Mouse (Mus musculus): ENCODE measurements around the gene Tcte1. TPM values are rescaled to one million over a fixed set of nuclear protein-coding genes. Genes with fewer than 3 reads are reported as not detected.

Gene Tcte1
- polyA plus RNA-seq (2015; fragmentation: Nextera tagmentation; extraction: Ambion mirVana): 4.3 and 5.2 TPM in 2 replicates

GRCm38 (mm10) chr17:45523263-45523662, at the start of gene Tcte1:
TSS of gene Tcte1 (plus strand) at chr17:45523434.
- H3K4me3 ChIP-seq: peak within 1 kb of the TSS; percentile 33
- H3K4me1 ChIP-seq (replicated peaks): peaks cover 18% of the 10 kb centered on the region
- peak within 1 kb of the TSS; percentile 35 for H3K9ac ChIP-seq
- peak; percentile 75 for ATAC-seq (ENCODE audit: low FRiP score, low read depth)
- WGBS: 0% methylated on average over 21 of the region's 21 CpGs
- no peaks in the 10 kb centered on the region for H3K27me3 ChIP-seq
- H3K4me2 ChIP-seq: peak within 1 kb of the TSS; percentile 76
- H3K36me3 ChIP-seq: no peaks in the 10 kb centered on the region
- H3K27ac ChIP-seq (replicated peaks): no peak within 1 kb of the TSS; the same call in 1 of the 2 replicates
- no peaks in the 10 kb centered on the region for H3K9me3 ChIP-seq

- no peaks in the 10 kb centered on the region for H3K9me3 ChIP-seq
Observed at GRCm38 (mm10) chr17:45473667-45474066, 49.6 kb upstream of the Tcte1 start.

DNA sequence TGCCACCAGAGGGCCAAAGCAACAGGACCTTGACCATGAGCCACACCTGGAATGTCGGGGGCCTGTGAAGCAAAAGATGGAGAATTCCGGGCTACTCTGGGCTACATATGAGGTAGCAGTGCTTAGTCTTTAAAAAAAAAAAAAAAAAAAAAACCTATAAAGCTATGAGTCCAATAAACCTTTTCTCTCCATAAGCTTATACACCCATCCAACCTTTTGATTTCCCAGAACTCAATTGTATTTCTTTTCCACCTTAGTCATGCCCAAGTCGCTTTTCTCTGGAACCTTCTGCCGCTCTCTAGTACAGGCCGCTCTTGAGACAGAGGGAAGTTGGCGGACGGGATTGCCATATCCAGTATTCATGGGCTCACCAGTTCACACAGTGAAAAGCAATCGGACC, 49.1 kb upstream of the Tcte1 start:
- H3K4me2 ChIP-seq: peak overlapping the region; percentile 61

More at GRCm38 (mm10) chr17:45473667-45474066, 49.6 kb upstream of the Tcte1 start:
- no peak for ATAC-seq (ENCODE audit: low FRiP score, low read depth)
- Histone ChIP-seq H3K9ac (no peak overlapping the region), H3K27me3 (no peaks in the 10 kb centered on the region), H3K4me3 (no peak overlapping the region), H3K4me2 (peak overlapping the region; percentile 61; the same call in 1 of the 2 replicates), H3K4me1 (replicated peaks) (peaks cover 15% of the 10 kb centered on the region; the same call in 1 of the 2 replicates), H3K36me3 (no peaks in the 10 kb centered on the region), H3K27ac (replicated peaks) (no peak overlapping the region)
- WGBS: 76% methylated on average over 6 of the region's 6 CpGs

DNA sequence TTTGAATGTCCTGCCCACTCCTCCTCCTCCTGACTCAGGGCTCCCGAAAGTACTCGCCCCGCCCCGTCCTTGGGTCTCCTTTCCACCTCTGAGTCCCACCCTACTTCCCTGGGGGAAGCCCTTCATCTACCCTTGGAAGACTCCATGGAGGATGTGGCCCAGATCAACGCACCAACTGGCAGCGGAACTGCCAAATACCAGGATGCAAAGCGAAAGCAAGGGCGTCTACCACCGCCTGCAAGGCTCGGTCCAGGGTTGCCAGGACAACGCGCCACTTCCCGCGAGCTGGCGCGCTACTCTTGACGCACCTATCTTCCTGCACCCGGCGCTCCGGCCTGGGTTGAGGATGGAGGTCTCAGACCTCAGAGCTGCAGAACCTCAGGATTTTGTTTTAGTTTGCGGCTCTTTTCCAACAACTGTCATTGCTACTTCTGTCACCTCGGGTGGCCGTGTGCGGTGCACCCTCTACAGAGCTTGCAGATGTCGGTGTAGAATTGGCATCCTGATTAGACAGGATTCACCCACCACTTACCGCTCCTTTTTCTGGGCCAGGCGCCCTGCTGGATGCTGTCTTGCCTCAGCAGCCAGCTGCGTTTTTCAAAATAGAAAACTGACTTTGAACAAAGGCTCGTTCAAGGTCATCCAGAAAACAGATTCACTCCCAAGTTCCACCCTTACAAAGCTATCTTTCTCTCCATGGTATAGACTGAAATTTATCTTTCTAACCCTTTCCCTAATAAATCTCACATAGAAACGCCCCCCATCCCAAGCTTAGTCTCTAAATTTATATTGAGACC, 48.4 kb upstream of the Tcte1 start, which contains the start of gene Spats1:
Spats1 (minus strand) TSS at position 747 of the 797 bp plus-strand sequence.
- peak within 1 kb of the TSS; percentile 34 for H3K4me3 ChIP-seq
- H3K4me1 ChIP-seq (replicated peaks): peaks cover 15% of the 10 kb centered on the region; the same call in 1 of the 2 replicates
- H3K9me3 ChIP-seq: no peaks in the 10 kb centered on the region
- no peaks in the 10 kb centered on the region for H3K27me3 ChIP-seq
- H3K9ac ChIP-seq: peak within 1 kb of the TSS; percentile 28; the same call in 1 of the 2 replicates
- ATAC-seq (ENCODE audit: low FRiP score, low read depth): peak; percentile 87
- WGBS: 3% methylated on average over 30 of the region's 30 CpGs
- peak within 1 kb of the TSS; percentile 72 for H3K27ac ChIP-seq (replicated peaks)
- H3K36me3 ChIP-seq: no peaks in the 10 kb centered on the region
- H3K4me2 ChIP-seq: peak within 1 kb of the TSS; percentile 61

More for the DNA sequence above, 49.1 kb upstream of the Tcte1 start:
- peak; percentile 10; the same call in 1 of the 2 replicates for ATAC-seq (ENCODE audit: low FRiP score, low read depth)
- no peaks in the 10 kb centered on the region for H3K27me3 ChIP-seq
- H3K9me3 ChIP-seq: no peaks in the 10 kb centered on the region
- H3K27ac ChIP-seq (replicated peaks): peak overlapping the region; percentile 72
- no peaks in the 10 kb centered on the region for H3K36me3 ChIP-seq
- H3K4me3 ChIP-seq: peak overlapping the region; percentile 34
- 69% methylated on average over 8 of the region's 8 CpGs for WGBS
- no peak overlapping the region for H3K9ac ChIP-seq
- H3K4me1 ChIP-seq (replicated peaks): peaks cover 15% of the 10 kb centered on the region; the same call in 1 of the 2 replicates

DNA sequence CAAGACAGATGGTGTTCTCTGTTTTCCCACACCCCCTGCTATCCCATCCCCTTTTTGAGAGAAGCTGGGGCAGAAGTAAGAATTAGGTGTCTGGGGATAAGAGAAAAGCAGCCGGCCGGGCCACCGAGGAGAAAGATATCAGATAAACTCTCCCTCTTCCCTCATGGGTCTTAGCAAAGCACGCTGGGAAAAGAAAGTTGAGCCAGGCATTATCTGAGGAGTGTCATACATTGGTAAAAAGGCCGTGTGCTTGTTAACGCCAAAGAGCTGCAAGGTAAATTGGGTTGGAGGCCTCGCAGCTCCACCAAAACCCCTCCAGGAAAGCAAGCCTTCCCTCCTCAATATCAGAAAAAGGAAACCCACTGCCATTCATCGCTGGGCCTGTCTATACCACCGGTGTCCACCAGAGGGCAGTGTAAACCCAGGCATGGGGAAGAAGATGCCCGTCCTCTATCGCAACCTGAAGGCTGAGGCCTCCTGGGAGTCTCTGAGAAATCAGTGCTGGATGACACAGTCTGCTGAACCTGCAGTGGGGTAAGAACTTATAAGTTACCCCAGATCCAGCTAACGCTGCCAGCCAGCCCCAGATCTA, 44.9 kb upstream of the Tcte1 start:
- Histone ChIP-seq H3K27ac (replicated peaks) (no peak overlapping the region), H3K4me2 (no peak overlapping the region), H3K4me1 (replicated peaks) (peaks cover 15% of the 10 kb centered on the region; the same call in 1 of the 2 replicates), H3K4me3 (no peak overlapping the region), H3K9ac (no peak overlapping the region), H3K36me3 (no peaks in the 10 kb centered on the region), H3K27me3 (no peaks in the 10 kb centered on the region), H3K9me3 (no peaks in the 10 kb centered on the region)
- ATAC-seq (ENCODE audit: low FRiP score, low read depth): peak; percentile 28; the same call in 1 of the 2 replicates
- 24% methylated on average over 12 of the region's 12 CpGs for WGBS

DNA sequence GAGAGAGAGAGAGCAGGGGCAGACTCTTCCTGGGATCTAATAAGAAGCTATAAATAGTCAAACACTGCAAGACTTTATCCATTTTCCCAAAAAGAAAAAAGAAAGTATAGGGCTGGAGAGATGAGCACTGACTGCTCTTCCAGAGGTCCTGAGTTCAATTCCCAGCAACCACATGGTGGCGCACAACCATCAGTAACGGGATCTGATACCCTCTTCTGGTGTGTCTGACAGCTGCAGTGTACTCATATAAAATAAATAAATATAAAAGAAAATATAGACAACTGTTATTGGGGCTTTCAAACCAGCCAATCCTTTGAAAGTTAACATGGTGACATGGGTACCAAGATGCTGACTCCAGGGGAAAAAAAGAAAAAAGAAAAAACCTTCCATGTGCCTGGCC, 42.8 kb upstream of the Tcte1 start:
- no peaks in the 10 kb centered on the region for H3K27me3 ChIP-seq
- H3K9me3 ChIP-seq: no peaks in the 10 kb centered on the region
- no peak overlapping the region for H3K4me3 ChIP-seq
- no peak overlapping the region for H3K9ac ChIP-seq
- H3K4me1 ChIP-seq (replicated peaks): no peaks in the 10 kb centered on the region
- H3K36me3 ChIP-seq: no peaks in the 10 kb centered on the region
- ATAC-seq (ENCODE audit: low FRiP score, low read depth): no peak
- H3K4me2 ChIP-seq: no peak overlapping the region
- H3K27ac ChIP-seq (replicated peaks): no peak overlapping the region
- 43% methylated on average over 2 of the region's 2 CpGs for WGBS

DNA sequence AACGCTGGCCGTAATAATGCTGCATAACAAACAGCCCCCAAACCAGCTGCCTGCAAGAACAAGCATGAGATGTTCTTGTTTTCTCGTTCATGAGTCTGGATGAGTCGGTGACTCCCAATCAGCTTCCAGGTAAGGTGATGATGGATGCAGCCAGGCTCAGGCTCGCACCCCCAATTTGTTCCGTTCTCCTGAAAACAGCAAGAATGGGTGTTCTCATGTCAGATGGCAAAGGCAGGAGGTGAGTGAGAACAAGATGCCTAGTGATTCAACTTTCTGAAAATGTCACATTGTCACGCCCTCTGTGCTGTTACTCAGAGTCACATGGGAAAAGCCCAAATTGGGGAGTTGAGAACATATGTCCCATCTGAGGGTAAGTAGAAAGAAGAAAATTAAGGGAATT, 37.7 kb upstream of the Tcte1 start:
- Histone ChIP-seq H3K4me2 (no peak overlapping the region), H3K4me3 (no peak overlapping the region), H3K36me3 (no peaks in the 10 kb centered on the region), H3K9ac (no peak overlapping the region), H3K27me3 (no peaks in the 10 kb centered on the region), H3K27ac (replicated peaks) (no peak overlapping the region), H3K9me3 (no peaks in the 10 kb centered on the region), H3K4me1 (replicated peaks) (no peaks in the 10 kb centered on the region)
- ATAC-seq (ENCODE audit: low FRiP score, low read depth): no peak
- WGBS: 92% methylated on average over 7 of the region's 7 CpGs

DNA sequence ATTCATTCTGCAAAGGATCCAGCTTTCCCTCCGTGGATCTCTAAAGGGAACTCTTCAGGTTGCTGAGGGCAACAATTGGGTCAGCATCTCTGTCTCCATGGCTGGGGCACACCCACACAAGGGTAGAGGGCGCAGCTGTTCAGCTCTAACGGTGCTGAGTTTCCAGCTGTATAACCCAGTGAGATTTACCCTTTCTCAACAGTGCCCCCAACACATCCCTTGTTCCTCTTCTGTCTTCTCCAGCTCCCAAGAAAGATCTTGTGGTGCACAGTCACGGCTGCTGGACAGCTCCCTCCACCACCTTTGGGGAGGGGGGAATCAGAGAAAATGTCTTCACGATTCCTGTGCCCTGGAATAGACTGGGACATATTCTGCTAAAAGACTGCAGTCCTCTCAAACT, 36.0 kb upstream of the Tcte1 start:
- 15% methylated on average over 5 of the region's 5 CpGs for WGBS
- Histone ChIP-seq H3K27ac (replicated peaks) (no peak overlapping the region), H3K27me3 (no peaks in the 10 kb centered on the region), H3K4me2 (no peak overlapping the region), H3K4me1 (replicated peaks) (no peaks in the 10 kb centered on the region), H3K9ac (no peak overlapping the region), H3K36me3 (no peaks in the 10 kb centered on the region), H3K9me3 (no peaks in the 10 kb centered on the region), H3K4me3 (no peak overlapping the region)
- ATAC-seq (ENCODE audit: low FRiP score, low read depth): no peak

- no peaks in the 10 kb centered on the region for H3K27me3 ChIP-seq
- WGBS: 88% methylated on average over 23 of the region's 23 CpGs
- H3K4me1 ChIP-seq (replicated peaks): no peaks in the 10 kb centered on the region
- no peak overlapping the region for H3K4me3 ChIP-seq
- no peak for ATAC-seq (ENCODE audit: low FRiP score, low read depth)
- H3K27ac ChIP-seq (replicated peaks): no peak overlapping the region
- no peaks in the 10 kb centered on the region for H3K9me3 ChIP-seq
- H3K9ac ChIP-seq: no peak overlapping the region
- H3K36me3 ChIP-seq: no peaks in the 10 kb centered on the region
- no peak overlapping the region for H3K4me2 ChIP-seq
Observed at GRCm38 (mm10) chr17:45488321-45489254, 34.6 kb upstream of the Tcte1 start.

- no peaks in the 10 kb centered on the region for H3K9me3 ChIP-seq
- H3K4me3 ChIP-seq: no peak overlapping the region
- WGBS: 82% methylated on average over 6 of the region's 6 CpGs
- no peak overlapping the region for H3K4me2 ChIP-seq
- no peak overlapping the region for H3K9ac ChIP-seq
- no peaks in the 10 kb centered on the region for H3K4me1 ChIP-seq (replicated peaks)
- H3K36me3 ChIP-seq: no peaks in the 10 kb centered on the region
- no peak for ATAC-seq (ENCODE audit: low FRiP score, low read depth)
- no peaks in the 10 kb centered on the region for H3K27me3 ChIP-seq
- H3K27ac ChIP-seq (replicated peaks): no peak overlapping the region
Observed at GRCm38 (mm10) chr17:45489736-45490135, 33.5 kb upstream of the Tcte1 start.

- no peaks in the 10 kb centered on the region for H3K27me3 ChIP-seq
- no peak overlapping the region for H3K27ac ChIP-seq (replicated peaks)
- H3K4me3 ChIP-seq: no peak overlapping the region
- H3K36me3 ChIP-seq: no peaks in the 10 kb centered on the region
- no peak overlapping the region for H3K4me2 ChIP-seq
- H3K9ac ChIP-seq: no peak overlapping the region
- no peak for ATAC-seq (ENCODE audit: low FRiP score, low read depth)
- H3K4me1 ChIP-seq (replicated peaks): no peaks in the 10 kb centered on the region
- 79% methylated on average over 13 of the region's 13 CpGs for WGBS
- no peaks in the 10 kb centered on the region for H3K9me3 ChIP-seq
Observed at GRCm38 (mm10) chr17:45490532-45491154, 32.6 kb upstream of the Tcte1 start.

Measured in hindbrain, embryonic 15.5 days (tissue).